Mouse (Mus musculus) liver, adult 2 months (tissue): ENCODE measurements at regions not wholly inside any gene's neighbourhood (a gene's known extent, or its start where the extent isn't known, plus 50 kb on each side); places are given as distances from the start of the nearest gene placed in this dataset.

Source experiments
- CTCF ChIP-seq: fragments of 200-500 bp; IDR thresholded peaks from 2 replicates; pipeline ENCODE4 v1.5.1; 2011; ENCODE audit warnings: low read depth, low read length, control low read depth
- POLR2A ChIP-seq: fragments of 200-500 bp; IDR thresholded peaks from 2 replicates; pipeline ENCODE4 v1.6.1; 2011; ENCODE audit warnings: low read length, control low read depth; ENCODE audit not compliant: insufficient read depth; ENCODE audit errors: extremely low read depth

DNA sequence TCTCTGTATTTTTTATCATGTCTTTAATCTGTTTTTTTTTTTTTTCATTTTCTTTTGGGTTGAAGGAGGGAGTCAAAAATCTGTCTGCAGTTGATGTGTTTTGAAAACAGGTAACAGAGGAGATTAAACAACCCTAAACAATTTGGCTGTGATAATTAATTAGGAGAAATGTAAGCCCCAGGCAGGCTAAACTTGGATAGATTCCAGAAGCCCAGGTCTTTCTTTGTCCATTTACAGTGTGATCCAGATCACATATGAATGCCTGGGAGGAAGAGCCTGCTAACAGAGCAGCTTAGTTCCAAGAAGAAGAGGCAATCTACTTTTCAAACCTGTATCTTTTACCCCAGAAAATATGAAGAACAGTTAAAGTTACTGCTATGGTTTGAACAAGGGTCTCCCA lies 150.0 kb upstream of the Opcml start:
- TF ChIP-seq CTCF (no peak), POLR2A (no peak)
